Mouse (Mus musculus): Measurements from ENCODE around the gene Nostrin. TPM values are rescaled to one million over a fixed set of nuclear protein-coding genes. Genes with fewer than 3 reads are reported as not detected.

Nostrin gene
- total RNA-seq (2012; rRNA removed) (1.7 and 2.5 TPM in 2 replicates), total RNA-seq (2014; rRNA removed) (0.19 and 0.24 TPM in 2 replicates), polyA plus RNA-seq (2012; ENCODE audit: insufficient read length, low read depth) (0.29 and 0.63 TPM in 2 replicates)

DNA sequence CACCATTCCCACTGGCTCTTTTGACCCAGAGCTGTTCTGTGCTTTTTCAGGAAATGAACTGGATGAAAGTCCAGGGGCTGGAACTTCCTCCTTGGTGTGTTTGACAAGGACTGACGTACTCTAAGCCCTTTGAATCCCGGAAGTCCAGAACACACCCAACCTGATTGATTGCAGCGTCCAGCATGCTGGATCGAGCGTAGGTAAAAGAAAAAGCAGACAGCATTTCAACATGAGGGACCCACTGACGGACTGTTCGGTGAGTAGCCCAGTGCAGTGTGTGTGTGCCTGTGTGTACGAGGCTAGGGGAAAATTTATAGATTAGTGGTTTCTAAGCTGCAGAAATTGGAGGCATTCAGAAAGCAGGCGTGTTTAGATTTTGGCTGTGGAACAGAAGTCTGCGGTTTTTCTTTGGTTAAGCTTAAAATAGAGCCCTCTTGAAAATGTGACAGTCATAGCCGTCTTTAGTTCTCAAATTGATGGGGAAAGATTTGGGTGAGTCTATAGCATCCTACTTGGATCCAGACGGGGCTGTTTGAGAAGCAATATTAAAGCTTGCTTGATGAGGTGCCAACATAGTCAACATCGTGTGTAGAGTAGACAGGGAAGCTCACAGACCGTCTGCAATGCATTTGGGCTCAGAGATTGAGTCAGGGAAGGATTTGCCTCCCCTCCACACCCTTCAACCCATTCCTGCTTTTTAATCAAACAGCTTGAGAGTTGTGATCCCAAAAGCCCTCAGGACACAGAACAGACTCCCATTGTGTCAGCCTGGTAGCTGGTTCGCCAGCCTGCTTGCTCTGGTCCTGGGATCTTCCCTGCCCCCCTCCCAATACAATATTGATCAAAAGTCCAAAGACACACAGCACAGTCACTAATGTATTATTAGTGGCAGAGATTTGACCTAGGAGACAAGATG is at the start of gene Nostrin:
TSS of gene Nostrin (plus strand) at position 140 of the 916 bp plus-strand sequence.
- in situ Hi-C loops (cut with MboI; ENCODE audit: low pct_ligation_motif_present, low pct_unique_long_range_greater_than_20kb, low sequenced_read_pairs) (no loop called here), dilution Hi-C loops (cut with MboI; ENCODE audit: extremely low pct_ligation_motif_present, extremely low pct_unique_long_range_greater_than_20kb, low sequenced_read_pairs) (no loop called here)
- H3K4me2 ChIP-seq (ENCODE audit: insufficient read depth, low read depth, poor library complexity, severe bottlenecking), result peak within 1 kb of the TSS; percentile 32
- H3K4me3 ChIP-seq (replicated peaks in 1 of 3; ENCODE audit: low read depth in 2 of 3, low read length in 2 of 3, poor library complexity in 1 of 3), result peak within 1 kb of the TSS in 1 of 3 experiments; percentile 23
- no peaks in the 10 kb centered on the region for H3K27me3 ChIP-seq (replicated peaks)
- peaks cover 2 to 25% of the 10 kb centered on the region in 2 experiments; a peak in 2 of 4 replicates for H3K4me1 ChIP-seq (ENCODE audit: control insufficient read depth in 1 of 2, insufficient read depth in 2 of 2)
- DNase-seq (ENCODE audit: extremely low read depth), result no peak
- H3K9me3 ChIP-seq (replicated peaks; ENCODE audit: low read length), result no peaks in the 10 kb centered on the region
- no peaks in the 10 kb centered on the region for H3K79me2 ChIP-seq (replicated peaks; ENCODE audit: control insufficient read depth, extremely low read depth, insufficient read depth, poor library complexity, severe bottlenecking)
- no peak within 1 kb of the TSS for H3K27ac ChIP-seq (ENCODE audit: insufficient read depth, low read depth)
- TF ChIP-seq MXI1 (IDR thresholded peaks at IDR 0.05; ENCODE audit: low read depth, low read length), result no peak
- no peak for TF ChIP-seq ZNF384 (IDR thresholded peaks at IDR 0.05; ENCODE audit: low read depth, low read length)
- TF ChIP-seq ELF1 (IDR thresholded peaks at IDR 0.05; ENCODE audit: low read depth, low read length), result 0 out of 2 replicates have a peak, but pooled peaks have one; percentile 47
- H3K36me3 ChIP-seq (replicated peaks in 1 of 2; ENCODE audit: control insufficient read depth in 1 of 2, insufficient read depth in 1 of 2, low read length in 1 of 2), result no peaks in the 10 kb centered on the region
- 0 out of 2 replicates have a peak within 1 kb of the TSS, but pooled peaks have one; percentile 18 for H3K9ac ChIP-seq (ENCODE audit: insufficient read depth, low read depth)

DNA sequence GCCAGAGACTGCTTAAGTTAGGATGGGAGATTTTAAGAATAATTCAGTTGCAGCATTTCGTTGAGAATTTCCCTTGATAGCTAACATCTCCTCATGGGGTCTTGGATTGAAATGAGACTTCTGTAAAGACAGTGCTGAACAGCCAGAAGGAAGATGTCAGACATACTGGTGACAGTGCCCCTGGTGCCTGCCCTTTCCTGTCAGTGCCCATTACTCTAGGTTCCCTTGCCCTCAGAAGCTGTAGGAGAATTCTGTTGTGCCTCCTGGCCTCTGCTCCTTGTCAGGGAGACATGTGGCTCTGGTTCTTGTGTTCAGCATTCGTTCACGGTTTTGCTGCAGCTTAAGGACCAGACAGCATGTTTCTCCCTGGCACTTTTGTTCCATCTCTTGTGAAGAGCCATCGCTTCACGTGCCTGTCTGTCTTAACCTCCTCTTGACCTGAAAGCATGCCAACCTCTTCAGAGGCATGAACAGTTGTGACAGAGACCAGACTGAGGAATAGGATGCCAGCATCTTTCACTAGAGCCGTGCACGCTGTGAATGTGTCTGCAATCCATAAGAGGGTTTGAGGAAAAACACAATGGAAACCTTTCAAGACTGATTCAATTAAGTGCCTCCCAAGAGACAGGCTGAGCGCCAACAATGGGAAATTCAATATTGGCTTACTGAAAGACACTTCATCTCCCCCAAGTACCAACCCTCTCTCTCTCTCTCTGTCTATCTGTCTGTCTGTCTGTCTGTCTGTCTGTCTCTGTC is 48.9 kb upstream of the Nostrin start:
- Histone ChIP-seq H3K36me3 (replicated peaks in 1 of 2; ENCODE audit: control insufficient read depth in 1 of 2, insufficient read depth in 1 of 2, low read length in 1 of 2) (no peaks in the 10 kb centered on the region), H3K4me3 (replicated peaks in 1 of 3; ENCODE audit: low read depth in 2 of 3, low read length in 2 of 3, poor library complexity in 1 of 3) (no peak overlapping the region), H3K27ac (ENCODE audit: insufficient read depth, low read depth) (no peak overlapping the region), H3K9me3 (replicated peaks; ENCODE audit: low read length) (no peaks in the 10 kb centered on the region), H3K4me1 (ENCODE audit: control insufficient read depth in 1 of 2, insufficient read depth in 2 of 2) (no peaks in the 10 kb centered on the region), H3K9ac (ENCODE audit: insufficient read depth, low read depth) (no peak overlapping the region), H3K27me3 (replicated peaks) (no peaks in the 10 kb centered on the region), H3K4me2 (ENCODE audit: insufficient read depth, low read depth, poor library complexity, severe bottlenecking) (no peak overlapping the region), H3K79me2 (replicated peaks; ENCODE audit: control insufficient read depth, extremely low read depth, insufficient read depth, poor library complexity, severe bottlenecking) (no peaks in the 10 kb centered on the region)
- no peak for TF ChIP-seq PAX5 (IDR thresholded peaks at IDR 0.05; ENCODE audit: low read length)
- no peak for TF ChIP-seq NRF1 (IDR thresholded peaks at IDR 0.05; ENCODE audit: low read depth, low read length)
- TF ChIP-seq EP300 (IDR thresholded peaks at IDR 0.05; ENCODE audit: low read length), result no peak
- TF ChIP-seq POLR2A (IDR thresholded peaks at IDR 0.05; ENCODE audit: low read depth, low read length), result no peak
- no peak for TF ChIP-seq JUND (conservative IDR thresholded peaks at IDR 0.05; ENCODE audit: low read depth, low read length)
- no peak for TF ChIP-seq KAT2A (IDR thresholded peaks at IDR 0.05; ENCODE audit: insufficient replicate concordance, low read length)
- no peak for TF ChIP-seq SIN3A (IDR thresholded peaks at IDR 0.05; ENCODE audit: low read length)
- no peak for TF ChIP-seq TCF12 (IDR thresholded peaks at IDR 0.05; ENCODE audit: low read depth, low read length)
- no peak for TF ChIP-seq MAFK (IDR thresholded peaks at IDR 0.05; ENCODE audit: insufficient replicate concordance, low read length)
- no peak for TF ChIP-seq MXI1 (IDR thresholded peaks at IDR 0.05; ENCODE audit: low read depth, low read length)
- TF ChIP-seq GABPA (IDR thresholded peaks at IDR 0.05; ENCODE audit: insufficient replicate concordance, low read depth, low read length), result no peak
- TF ChIP-seq SMC3 (IDR thresholded peaks at IDR 0.05; ENCODE audit: low read depth, low read length), result no peak
- no peak for TF ChIP-seq CHD1 (IDR thresholded peaks at IDR 0.05; ENCODE audit: low read depth, low read length)
- dilution Hi-C loops (cut with MboI; ENCODE audit: extremely low pct_ligation_motif_present, extremely low pct_unique_long_range_greater_than_20kb, low sequenced_read_pairs), result no loop called here
- in situ Hi-C loops (cut with MboI; ENCODE audit: low pct_ligation_motif_present, low pct_unique_long_range_greater_than_20kb, low sequenced_read_pairs), result no loop called here
- DNase-seq (ENCODE audit: extremely low read depth), result no peak

Measured in CH12.LX (cell line).